Mouse (Mus musculus) retina, adult 2 months (tissue): ENCODE measurements at regions not wholly inside any gene's neighbourhood (a gene's known extent, or its start where the extent isn't known, plus 50 kb on each side); places are given as distances from the start of the nearest gene placed in this dataset.
A peak's percentile ranks its signal among the peaks of the same experiment; 100 is the strongest.

Source experiments
- DNase-seq: peaks from one replicate; pipeline ENCODE4 v3.0.0-alpha.2; 2012; ENCODE audit warnings: low read depth, low spot score

DNA sequence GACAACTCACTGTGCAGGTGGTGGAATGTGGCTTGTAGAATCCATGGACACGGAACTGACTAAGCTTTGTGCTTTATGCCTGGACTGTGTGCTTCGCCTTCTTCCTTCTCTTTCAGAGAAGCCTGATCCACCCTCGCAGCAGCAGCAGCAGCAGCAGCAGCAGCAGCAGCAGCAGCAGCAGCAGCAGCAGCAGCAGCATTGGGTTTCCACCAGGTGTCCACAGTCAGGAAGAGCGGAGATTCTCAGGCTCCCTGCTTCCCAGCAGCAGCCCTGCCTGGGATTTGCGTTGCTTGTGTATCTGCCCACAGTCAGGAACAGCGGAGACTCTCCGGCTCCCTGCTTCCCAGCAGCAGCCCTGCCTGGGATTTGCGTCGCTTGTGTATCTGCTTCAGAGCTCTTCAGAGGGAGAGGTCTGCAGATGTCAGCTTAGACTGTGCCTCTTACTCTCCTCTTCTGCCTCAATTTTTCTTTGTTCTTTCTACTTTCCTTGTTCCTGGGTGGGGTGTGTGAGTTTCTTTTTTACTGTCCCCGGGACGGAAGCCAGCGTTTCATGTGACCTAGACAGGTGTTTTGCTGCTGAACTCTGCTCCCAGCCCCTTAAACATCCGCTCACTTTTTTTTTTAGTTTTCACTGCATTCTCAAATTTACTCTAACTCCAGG, 168.1 kb upstream of the Olig3 start:
- DNase-seq, result no peak

DNA sequence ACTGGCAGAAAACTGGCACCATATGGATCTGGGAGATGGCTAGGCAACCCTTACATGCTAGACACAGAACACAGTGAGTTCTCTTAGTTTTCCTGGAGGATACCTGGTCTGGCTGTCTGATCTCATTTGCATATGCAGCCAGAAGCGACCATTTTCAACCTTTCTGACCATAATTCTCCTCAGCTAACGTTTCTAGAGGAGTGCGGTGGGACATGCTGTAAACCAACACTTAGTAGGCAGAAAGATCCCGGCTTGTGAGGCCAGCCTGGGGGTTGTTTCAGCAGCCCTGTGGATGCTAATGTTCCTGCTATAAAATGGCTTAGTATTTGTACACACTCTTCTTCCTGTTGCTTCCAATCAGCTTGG, 168.6 kb upstream of the Olig3 start:
- DNase-seq, result no peak

DNA sequence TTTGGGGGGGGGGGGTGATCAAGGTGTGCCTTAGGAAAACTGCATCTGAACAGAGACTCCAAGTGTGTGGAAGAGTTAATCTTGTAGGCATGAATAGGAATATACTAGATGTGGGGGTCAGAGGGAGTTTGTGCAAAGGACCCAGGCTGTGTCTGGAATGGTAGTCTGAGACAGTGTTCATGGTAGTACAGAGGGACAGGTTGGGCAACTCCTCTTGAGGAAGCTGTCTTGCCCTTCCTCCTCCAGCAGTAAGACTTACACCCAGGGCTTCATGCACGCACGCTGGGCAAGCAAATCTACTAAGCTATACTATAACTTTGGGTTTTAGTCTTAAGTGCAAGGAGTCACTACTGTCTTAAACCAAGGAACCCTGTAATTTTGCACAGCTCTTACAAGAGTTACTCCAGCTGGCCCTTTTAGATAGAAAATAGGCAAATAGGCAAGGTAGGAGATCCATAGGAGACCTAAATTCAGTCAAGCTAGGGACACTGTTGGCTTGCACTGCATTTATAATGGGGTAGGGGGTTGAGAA, 169.2 kb upstream of the Olig3 start:
- no peak for DNase-seq

GRCm38 (mm10) chr10:19185790-19186581, 170.3 kb upstream of the Olig3 start:
- peak; percentile 42 for DNase-seq

DNA sequence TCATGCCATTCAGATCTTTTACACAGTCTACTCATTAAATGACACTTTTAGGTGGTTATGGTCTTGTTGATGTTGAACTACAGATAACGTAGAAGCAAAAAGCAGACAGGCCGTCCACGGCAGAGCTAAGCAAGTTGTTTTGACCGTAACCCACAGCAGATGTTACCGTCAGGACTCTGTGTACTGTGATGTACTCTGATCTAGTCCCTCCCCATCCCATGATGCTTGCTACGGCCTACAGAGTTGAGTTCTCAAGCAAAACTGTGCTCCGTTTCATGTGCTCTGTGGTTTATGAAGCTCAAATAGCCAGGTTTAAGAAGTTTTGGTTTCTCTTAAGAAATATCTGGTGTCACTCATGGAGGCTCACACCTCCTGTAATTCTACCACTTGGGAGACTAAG, 169.4 kb upstream of the Tnfaip3 start:
- no peak for DNase-seq

DNA sequence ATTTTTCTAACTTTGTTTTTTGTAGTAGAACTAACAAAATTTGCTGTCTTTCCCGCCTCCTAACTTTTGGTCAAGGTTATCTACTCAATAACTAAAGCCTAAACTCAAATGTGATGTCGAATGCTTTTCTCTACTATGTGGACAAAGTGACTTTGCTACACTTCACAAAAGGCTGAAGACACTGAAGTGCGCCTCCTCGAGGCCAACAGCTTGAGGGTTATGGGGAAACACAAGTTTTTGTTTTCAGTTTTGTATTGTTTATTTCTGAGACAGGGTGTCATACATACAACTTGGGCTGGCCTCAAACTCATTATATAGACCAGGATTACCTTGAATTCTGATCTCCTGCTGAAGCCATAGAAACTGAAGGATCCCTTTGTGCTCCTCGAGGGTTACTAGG, 162.4 kb upstream of the Tnfaip3 start:
- no peak for DNase-seq

DNA sequence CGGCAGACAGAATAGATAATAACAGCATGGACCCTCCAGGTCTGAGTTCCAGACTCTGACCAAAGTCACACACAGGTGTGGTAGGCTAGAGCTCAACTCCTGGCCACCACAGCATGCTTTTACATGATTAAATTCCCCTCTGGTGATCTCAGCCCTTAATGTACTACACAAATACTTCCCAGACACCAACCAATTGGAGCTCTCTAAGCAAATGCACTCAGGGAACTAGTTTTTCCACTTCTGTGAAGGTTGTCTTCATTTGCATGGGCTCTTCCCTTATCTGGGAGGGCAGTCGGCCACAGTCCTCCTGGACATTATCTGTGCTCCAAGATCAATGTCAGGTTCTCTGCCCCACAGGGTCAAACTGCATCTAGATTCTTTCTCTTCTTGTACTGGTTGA, 162.0 kb upstream of the Tnfaip3 start:
- no peak for DNase-seq

- no peak for DNase-seq
These were observed 160.8 kb upstream of the Tnfaip3 start for GRCm38 (mm10) chr10:19176249-19176648.

GRCm38 (mm10) chr10:19171834-19172233, 156.4 kb upstream of the Tnfaip3 start:
- no peak for DNase-seq

GRCm38 (mm10) chr10:19170596-19170995, 155.1 kb upstream of the Tnfaip3 start:
- DNase-seq, result no peak

DNA sequence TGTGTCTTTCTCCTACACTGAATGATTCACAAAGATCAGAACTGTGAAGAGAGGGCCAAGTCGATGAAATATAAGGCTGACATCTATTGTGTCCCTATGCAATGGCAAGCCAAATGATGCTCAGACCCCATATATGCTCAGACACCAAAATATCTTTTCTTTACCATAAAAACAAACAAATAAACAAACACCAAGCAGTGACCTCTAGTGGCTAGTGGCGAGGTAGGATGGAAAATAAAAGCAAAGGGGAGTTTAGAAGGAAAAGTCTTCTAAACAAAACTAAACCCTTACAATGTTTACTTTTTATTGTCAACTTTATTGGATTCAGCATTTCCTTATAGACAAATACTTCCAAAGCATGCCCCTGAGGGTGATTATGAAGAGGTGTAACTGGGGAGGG, 153.8 kb upstream of the Tnfaip3 start:
- no peak for DNase-seq

DNA sequence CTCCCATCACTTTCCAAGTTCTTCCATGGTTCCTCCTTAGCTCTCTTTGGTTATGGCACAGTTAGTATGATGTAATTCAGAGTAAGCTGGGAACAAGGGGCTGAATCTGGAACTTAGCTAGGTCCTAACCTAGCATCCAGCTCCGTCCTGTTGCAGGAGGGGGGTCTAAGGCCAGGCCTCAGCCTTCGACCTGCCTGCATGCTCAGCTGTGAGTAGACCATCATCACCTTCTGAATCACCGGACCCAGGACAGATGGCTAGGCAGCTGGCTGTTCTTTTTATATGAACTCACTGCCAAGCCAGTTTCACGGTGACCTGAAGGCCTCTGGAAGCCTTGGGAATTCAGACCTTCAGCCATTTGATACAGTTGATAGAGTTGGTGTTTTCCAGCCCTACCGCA, 152.9 kb upstream of the Tnfaip3 start:
- no peak for DNase-seq

GRCm38 (mm10) chr10:19167641-19168271, 152.3 kb upstream of the Tnfaip3 start:
- no peak for DNase-seq

DNA sequence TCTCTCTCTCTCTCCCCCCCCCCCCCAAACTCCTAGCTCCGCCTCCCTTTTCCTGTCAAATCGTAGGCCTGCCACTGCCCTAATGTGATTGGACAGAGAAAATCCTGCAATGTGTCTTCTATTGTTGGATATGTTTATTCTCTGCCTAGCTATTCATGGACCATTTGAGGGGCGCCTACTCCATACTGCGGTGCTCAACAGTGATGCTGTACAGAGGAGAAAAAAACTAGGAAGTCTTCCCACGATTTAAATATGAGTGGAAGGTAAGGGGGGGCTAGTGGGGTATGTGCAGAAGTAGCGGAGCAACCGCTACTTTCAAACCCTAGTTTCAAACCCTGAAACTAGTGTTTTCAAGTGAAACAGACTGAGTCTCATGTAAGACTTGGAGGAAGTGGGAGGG, 151.6 kb upstream of the Tnfaip3 start:
- no peak for DNase-seq

- no peak for DNase-seq
These were observed 146.6 kb upstream of the Tnfaip3 start for GRCm38 (mm10) chr10:19162104-19162503.

DNA sequence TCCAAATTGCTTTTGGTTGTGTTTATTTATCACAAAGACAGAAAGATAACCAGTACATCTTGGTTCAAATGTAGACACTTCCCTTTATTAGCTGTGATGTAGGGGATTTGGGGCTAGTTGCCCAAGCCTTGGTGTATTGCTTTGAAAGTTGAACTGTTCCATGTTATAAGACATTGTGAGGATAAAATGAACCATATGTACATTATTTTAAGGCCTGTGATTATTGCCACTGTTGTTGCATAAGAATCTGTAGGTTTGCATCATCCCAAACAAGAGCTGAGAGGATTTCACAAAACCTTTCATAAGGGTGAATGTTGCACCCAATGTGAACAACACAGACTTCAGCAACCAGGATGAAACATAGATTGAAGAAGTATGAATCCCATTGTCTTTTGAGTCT, 145.7 kb upstream of the Tnfaip3 start:
- no peak for DNase-seq

- no peak for DNase-seq
These were observed 138.6 kb upstream of the Tnfaip3 start for GRCm38 (mm10) chr10:19154041-19154440.

DNA sequence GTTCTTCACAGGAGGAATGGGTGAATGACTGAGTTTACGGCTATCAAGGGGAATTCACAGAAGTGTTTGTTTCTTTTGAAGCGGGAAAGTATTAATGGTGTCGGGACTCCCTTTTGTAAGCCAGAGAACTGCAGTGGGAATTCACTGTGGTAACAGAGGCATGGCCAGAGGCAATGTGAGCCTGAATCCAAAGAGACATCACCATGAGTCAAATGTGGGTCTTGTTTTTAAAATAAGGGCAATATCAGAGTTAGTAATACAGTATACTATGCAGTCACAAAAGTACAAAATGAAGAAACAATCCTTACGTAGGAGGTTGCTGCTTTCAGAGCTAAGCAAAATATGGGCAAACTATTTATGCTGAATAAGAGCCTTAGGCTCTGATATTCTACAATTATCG, 137.3 kb upstream of the Tnfaip3 start:
- DNase-seq, result no peak

GRCm38 (mm10) chr10:19150766-19151165, 135.3 kb upstream of the Tnfaip3 start:
- DNase-seq, result no peak

- DNase-seq, result no peak
These were observed 134.5 kb upstream of the Tnfaip3 start for GRCm38 (mm10) chr10:19150005-19150404.

DNA sequence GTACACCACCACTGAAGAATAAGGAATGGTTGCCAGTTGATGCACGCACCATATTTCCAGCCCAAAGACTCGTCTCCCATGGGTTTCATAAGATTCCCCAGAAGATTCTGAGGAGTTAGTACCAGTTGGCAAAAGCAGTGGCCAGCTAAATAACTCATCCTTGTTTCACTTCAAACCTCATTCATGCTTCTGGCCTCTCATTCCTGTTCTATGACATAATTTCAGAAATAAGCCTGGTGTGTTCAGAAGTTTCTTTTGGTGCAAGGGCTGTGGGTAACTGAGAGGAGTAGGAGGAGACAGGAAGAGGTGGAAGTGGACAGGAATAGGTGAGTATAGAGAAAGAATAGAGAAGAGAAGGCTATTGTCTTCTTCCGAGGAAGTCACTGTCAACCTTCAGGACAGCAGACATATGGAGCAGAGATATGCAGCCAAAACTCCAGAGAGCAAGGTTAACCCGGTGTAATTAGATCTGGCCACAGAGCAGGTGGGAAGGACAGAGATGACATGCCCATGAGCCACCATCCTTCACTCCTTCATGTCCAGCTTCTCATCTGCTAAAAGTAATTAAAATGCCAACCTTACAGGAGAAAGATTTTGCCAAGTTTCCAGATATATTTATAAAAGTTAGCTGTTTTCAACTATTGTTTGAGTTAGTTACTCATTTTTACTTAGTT, 133.9 kb upstream of the Tnfaip3 start:
- DNase-seq, result no peak

GRCm38 (mm10) chr10:19141481-19141880, 126.0 kb upstream of the Tnfaip3 start:
- DNase-seq, result peak; percentile 91
